Mouse (Mus musculus) lung, postnatal 4 days (tissue): ENCODE measurements around the gene Dcpp3.
"Not testable (repeated sequence)": the region's sequence is repeated elsewhere in the genome, so short reads cannot be mapped to it uniquely, and the experiment has no call there.

Experiments
- DNase-seq, 2 experiments: peaks; one replicate each; pipeline ENCODE4 v3.0.0; 2021

Gene Dcpp3

DNA sequence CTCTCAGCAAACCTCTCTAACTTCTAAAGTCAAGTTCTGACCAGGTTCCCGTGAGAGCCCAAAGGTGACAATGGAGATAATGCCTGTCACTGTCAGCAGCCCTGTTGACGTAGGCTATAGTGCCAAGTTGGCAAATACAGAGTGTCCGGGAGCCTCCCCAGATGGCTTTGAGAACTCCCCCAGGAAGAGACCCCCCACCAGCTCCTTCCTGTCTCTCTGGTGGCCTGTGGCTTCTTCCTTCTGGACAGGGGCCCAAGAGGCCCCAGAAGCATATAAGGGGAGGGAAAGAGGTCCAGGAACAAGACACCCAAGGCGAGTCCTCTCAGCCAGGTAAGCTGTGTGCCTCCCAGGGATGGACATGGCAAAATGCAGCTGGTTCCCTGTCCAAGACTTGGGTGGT, at the start of gene Dcpp3:
Gene Dcpp3 (plus strand): TSS at position 301 of the 400 bp plus-strand sequence.
- DNase-seq = peak in 1 of 2 experiments; percentile 31

DNA sequence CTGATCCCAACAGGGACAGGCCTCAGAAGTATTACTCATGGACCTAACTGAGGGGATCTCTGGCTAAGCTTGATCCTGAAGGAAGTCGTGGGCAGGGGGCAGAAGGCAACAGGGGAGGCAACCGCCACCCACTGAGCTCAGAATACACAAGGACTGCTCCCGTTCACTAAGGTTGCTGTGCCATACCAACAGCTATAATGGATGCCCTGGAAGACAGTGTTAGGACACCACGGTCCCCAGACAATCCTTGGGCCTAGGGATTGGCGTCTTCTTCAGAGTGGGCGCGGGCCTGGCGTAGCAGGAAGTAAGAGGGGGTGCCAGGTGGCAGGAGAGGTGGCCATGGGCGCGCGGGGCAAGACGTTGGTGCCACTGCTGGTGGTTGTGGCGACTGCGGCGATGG, 49.5 kb upstream of the Dcpp3 start, which contains the start of gene Prss21:
Gene Prss21 (plus strand): TSS at position 301 of the 400 bp plus-strand sequence.
- DNase-seq = no peak

DNA sequence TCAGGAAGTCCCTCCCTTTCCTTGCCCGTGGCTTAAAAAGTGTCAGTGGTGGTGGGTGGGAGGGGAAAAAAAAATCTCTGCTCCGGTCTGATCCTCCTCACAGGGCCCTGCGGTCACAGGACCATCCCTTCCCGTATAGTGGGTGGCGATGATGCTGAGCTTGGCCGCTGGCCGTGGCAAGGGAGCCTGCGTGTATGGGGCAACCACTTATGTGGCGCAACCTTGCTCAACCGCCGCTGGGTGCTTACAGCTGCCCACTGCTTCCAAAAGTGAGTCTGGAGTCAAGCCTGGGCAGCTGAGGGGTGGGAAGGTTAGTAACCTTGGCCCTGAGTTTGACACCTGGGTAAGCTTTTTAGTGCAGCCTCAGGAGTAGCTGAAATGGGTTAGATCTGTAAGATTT, 48.7 kb upstream of the Dcpp3 start:
- peak; percentile 38 to 45 for DNase-seq

DNA sequence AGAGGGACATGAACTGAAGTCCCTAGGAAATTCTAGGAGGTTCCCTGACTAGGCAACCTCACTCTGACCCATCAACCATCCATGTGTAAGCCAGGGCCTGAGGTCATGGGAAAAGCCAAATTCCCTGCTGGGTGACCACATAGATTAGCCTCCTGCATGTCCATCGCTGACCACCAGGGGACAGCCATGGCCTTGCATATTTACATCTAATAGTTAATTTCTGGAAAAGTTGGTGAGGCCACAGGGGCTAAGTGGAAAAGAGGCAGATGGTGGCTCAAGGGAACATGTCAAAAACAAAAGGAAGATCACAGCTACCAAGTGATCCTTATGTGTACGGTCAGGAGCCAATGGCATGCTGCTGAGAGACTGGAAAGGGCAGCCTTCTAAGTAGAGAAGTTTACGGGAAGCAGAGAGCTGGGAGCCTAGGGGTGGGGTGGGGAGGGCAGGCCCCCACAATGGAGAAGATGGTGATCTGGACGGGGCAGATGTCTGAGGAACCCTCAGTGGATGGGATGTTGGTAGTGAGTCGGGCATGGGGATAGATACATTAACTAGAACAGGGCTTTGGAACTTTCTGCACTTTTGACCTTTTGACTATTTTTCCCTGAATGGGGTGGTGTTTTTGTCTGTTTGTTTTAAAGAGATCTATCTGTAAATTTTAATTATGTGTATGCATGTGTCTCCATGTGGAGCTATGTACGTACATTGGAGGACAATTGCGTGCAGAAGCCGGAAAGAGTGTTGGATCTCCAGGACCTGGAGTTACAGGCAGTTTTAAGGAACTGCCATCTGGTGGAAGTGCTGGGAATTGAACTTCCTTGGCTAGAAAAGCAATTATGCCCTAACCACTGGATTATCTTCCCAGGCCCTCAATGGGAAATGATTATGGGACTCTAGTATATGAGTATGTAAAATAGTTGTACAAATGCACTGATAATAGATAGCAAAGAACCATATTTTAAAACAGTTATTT, 43.1 kb upstream of the Dcpp3 start:
- DNase-seq = peak; percentile 66 to 71

DNA sequence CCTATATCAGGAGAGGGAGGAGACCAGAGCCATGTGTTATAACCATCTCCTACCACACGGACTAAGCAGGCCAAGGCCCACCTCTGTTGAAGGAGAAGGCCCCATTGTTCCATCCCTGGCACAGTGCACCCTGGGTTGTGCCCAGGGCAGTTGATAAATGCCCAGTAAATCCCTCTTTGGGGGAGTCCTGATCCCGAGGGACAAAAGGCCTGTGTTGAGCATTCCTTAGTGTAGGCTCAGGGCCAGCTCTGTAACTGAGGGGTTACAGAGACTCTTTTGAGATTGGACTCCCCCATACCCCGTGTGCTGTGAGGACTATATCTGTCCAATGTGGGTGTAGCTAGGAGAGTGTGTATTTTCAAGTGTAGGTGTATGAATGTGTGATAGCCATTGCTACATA, 40.5 kb upstream of the Dcpp3 start:
- no peak for DNase-seq

DNA sequence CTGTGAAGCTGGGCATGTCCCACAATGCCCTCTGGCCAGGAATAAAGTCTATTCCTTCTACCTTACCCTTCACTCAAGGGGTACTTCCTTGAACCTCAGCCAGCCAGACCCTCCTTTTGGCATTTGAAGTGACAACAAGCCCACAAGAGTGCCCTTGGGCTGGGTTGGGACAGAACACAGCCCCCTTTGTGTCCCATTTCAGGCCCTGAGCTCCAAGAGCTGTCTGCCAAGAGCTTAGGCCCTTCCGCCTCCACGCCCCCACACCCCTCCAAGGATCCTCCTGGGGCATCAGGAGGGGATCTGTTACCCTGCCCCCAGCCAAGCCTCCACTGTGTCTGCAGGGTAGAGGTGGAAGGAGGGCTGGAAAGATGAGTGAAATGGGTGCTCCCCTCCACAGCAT, 40.1 kb upstream of the Dcpp3 start:
- DNase-seq = no peak

DNA sequence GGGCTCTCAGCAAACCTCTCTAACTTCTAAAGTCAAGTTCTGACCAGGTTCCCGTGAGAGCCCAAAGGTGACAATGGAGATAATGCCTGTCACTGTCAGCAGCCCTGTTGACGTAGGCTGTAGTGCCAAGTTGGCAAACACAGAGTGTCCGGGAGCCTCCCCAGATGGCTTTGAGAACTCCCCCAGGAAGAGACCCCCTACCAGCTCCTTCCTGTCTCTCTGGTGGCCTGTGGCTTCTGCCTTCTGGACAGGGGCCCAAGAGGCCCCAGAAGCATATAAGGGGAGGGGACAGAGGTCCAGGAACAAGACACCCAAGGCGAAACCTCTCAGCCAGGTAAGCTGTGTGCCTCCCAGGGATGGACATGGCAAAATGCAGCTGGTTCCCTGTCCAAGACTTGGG, 36.7 kb upstream of the Dcpp3 start, which contains the start of the genes Dcpp1 and Dcpp2:
Gene Dcpp1 (plus strand): TSS at position 301 of the 400 bp plus-strand sequence.
Gene Dcpp2 (plus strand): TSS at position 305 of the 400 bp plus-strand sequence.
- DNase-seq = not testable (repeated sequence)

DNA sequence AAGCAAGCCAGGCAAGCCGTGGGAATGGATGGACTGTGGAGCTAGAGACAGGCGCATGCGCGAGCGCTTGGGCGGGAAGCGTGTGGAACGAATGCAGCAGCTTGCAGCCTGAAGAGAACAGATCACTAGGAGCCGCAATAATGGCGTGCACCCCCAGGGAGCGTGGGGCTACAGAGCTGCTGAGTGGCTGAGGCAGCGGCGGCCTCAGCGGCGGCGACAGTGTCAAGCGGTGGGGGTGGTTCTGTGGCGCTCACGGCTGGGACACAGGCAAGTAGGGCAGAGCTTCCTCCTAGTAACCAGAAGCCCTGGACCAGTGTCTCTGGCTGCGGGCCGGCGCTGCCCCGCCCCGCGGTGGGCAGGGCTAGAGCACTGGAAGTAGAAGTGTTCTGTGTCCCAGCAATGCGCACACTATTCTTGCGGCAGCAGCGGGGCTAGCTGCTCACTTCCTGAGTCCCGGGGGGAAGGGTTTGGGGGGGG, 7.3 kb downstream of the Dcpp3 start:
- DNase-seq = peak; percentile 92 to 96

DNA sequence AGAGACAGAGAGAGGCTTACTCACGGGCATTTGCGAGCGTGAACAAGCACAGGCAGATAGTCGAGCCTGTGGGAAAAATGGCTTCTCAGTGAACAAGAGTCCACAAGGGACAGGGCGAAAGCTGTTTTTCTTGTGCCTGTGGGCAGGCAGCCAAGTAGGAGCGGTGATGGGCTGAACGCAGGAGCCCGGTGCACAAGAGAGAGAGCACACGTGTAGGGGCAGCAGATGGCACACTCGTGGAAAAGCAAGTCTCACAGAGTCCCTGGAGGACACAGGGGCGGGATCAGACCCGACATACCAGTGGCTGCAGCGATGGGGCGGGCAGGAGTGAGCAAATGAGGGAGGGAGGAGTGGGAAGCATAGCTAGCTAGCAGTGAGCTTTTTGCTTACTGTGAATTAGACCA, 7.8 kb downstream of the Dcpp3 start:
- peak; percentile 63 to 78 for DNase-seq

DNA sequence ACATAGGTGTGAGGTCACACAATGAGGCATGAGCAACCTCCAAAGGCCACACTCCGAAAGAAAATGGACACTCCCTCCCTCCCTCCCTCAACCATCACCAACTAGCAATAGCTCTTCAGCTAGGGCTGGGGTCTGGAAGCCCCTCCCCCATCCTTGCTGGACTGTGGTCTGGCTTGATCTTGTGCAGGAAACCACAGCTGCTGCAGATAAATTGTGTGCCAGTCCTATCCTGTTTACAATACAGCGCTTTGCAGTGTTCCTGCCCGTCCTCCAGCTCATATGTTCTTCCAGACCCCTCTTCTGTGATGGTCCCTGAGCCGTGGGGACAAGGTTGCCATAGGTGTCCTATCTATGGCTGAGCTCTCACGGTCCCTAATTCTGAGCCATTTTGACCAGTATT, 13.9 kb downstream of the Dcpp3 start:
- peak; percentile 9 to 52 for DNase-seq

DNA sequence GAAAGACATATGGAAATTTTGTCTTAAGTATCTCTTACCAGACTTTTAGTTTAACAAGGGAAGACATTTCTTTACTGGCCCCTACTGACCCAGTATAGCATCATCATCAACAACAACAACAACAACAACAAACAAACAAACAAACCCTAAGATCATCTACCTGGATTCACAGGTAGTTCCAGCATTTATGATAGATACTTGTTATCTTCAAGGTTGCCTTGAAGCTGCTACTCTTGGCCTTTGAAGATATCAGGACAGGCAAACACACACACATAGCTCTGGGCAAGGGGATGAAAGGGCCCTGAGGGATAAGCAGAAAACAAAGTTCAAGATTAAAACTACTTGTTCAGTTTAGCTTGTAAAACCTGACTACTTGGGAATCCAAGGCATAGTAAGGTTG, 24.1 kb downstream of the Dcpp3 start, which contains the start of gene Sbp:
Gene Sbp (plus strand): TSS at position 301 of the 400 bp plus-strand sequence.
- DNase-seq = no peak

DNA sequence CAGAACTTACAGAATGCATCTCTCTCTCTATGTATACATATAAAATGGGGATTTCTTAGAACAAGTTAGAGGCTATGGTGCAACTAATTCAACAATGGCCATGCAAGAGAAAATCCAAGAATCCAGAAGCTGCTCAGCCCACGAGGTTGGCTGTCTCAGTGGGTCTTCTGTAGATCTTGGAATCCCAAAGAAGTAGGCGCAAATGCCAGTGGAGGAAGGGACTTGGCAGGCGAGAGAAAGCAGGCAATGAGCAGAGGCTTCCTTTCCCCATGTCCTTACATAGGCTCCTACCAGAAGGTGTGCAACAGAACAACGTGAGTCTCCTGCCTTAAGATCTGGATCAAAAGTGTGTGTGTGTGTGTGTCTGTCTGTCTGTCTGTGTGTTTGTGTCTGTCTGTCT, 30.2 kb downstream of the Dcpp3 start:
- not testable (repeated sequence) for DNase-seq

DNA sequence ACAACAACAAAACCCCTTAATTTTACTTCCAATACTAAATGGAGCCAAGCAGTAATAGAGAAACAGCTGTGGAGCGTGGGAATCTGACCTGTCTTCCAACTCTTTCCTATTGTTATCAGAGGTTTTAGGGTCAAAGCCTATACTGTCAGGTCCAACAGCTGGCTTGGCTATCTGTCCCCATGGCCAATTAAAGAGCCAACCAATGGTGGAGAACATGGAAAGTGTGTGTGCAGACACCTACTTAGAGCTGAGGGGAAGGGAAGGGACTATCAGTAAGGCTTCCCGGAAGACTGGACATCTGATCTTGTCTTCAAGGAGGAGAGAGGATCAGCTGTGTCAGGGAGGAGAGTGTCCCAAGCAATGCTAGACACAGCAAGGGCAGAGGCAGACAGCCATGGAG, 31.8 kb downstream of the Dcpp3 start:
- DNase-seq = no peak

DNA sequence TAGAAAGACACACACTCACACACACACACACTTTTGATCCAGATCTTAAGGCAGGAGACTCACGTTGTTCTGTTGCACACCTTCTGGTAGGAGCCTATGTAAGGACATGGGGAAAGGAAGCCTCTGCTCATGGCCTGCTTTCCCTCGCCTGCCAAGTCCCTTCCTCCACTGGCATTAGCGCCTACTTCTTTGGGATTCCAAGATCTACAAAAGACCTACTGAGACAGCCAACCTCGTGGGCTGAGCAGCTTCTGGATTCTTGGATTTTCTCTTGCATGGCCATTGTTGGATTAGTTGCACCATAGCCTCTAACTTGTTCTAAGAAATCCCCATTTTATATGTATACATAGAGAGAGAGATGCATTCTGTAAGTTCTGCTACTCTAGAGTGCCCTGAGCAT, 33.6 kb downstream of the Dcpp3 start:
- not testable (repeated sequence) for DNase-seq

DNA sequence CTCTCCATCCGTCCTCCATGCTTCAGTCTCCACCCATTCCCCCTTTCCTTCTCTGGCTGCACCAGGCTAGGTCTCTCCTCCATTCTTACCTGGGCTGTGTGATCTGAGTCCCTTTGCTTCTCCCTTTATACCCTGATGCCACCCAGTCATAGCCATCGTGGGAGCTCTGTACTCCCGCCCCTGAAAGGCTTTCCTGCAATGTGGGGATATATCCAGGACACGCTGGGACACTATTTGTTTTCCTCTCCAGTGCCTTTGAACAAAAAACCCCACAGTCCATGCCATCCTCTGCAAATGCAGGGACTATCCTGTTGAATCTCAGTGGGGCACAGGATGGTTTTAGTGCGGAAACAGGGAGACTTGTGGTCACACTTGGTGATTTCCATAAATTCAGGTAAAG, 37.9 kb downstream of the Dcpp3 start, which contains the start of gene Sbpl:
Gene Sbpl (minus strand): TSS at position 101 of the 400 bp plus-strand sequence.
- no peak for DNase-seq

DNA sequence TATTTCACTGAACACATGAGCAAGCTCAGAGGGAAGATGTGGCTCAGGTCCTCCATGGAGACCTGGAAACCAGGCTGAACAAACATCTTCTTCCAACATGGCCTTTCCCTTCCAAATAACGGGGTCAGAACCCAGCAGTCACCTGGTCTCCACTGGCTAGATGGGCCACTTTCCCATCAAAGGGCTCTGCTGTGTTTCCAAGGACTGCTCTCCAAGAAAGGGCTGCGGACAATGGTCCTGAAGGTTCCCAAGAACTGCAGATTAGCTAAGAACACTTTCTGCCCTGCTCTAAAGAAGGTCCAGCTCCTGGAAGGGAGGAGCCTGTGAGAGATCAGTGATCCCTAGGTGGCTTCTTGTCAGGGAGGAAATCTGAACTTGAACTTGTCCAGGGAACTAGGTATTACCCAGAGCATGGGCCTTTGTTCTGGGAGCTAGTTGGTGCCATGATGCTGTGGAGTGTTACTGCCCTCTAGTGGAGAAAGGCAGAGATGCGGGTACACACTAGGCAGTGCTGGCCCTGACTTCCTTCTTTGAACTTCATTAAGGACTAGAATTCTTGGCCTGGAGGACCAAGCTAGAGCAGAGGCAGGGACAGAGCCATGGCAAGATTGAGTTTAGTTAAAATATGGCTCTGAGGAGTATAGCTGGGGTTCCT, 43.0 kb downstream of the Dcpp3 start:
- DNase-seq = peak; percentile 77 to 87

DNA sequence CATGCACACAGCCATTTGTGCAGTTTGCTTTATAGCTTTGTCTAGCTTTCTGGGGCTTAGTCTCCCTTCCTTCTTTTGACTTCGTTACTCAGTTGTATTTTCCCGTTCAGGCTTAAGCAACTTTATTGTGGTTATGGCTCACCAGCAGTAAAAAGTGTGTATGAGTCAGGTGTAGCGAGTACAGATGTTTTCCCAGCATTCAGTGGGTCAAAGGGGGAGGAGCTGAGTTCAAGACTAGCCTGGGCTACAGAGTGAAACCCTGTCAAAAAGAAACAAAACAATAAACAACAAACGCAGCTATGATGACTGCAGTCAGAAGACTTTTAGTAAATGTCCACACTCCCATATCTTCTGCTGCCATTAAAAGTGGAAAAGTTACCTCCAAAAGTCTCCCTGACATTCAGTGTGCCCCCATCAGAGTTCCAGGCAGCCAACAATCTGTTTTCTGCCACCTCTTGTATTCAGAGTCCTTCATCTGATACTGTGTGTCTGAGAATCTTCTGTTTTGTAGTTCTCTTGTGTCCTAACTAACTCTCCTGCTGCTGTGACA, 44.4 kb downstream of the Dcpp3 start:
- DNase-seq = no peak

DNA sequence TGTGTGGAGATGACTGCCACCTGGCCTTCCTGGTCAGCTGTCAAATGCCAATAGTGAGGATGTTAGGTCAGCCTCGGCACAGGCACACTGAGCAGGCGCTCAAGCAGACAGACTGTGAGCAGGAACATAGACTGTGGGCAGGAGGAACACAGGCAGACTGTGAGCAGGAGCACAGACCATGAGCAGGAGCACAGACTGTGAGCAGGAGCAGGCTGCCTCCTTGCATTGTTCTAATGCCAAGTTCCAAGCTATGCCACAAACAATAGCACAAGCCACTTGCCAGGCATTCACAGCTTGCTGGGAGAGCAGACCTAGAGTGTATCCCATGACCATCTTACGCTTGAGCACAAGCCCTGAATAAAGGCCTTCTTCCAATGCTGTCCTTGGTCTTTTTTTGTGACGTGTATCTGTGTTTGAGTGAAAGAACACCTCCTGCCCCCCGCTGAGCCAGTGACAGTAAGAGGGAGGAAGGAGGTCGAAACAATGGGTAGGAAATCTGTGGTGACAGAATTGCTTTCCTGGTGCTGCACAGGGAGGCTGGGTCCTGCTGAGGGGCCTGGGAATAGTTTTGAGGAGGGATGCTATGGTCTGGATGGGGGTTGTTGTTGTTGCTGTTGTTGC, 48.7 kb downstream of the Dcpp3 start:
- DNase-seq = no peak

DNA sequence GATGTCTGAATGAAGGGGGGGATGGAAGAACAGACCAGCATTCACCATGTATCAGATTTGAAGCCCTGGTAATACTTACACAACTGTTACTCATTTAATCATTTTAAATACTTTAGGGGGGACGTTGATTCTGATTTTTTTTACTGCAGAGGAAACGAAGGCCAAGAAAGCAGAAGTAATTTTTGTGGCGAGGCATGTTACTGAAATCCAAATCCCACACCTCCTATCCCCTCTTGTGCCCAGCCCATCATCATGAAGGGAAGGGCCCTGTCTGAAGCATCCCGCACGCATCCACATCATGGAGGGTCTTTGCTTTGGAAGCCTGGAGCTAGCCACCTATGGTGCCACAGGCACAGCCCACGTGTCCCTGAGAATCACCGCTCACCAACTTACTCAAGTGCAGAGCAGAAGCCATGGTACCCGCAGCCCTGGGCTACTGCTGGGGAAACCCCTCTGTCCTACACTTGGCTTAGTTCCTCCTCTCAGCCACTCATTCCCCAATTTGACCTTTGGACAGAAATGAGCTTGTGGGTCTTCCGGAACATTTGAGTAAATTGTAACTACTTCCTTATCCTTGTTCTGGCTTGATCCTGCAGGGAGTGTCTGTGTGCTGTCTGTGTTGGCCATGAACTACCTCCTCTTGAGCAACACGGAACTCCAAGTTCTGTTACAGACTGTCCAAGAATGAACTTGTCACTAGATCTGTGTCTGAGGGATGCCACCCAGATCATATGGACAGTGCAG, 49.6 kb downstream of the Dcpp3 start:
- peak; percentile 37 to 40 for DNase-seq

DNA sequence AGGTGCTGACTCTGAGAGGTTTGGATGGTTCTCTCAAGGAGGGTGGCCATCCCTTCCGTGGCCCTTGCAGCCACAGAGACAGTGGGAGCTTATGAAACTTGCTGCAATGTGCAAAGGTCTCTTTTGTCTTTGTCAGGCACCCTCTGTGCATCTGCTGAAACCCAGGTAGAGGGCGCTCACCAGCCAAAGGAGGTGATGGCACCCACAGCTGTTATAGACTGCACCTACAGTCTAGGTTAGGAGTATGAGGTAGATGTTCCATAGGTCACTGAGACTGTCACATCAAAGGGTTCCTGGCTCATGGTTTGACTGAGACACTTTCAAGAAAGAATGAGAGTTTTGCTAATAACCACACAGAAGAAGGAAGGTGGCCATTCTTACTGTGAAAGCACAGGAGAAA, 51.5 kb downstream of the Dcpp3 start:
- peak; percentile 33 to 36 for DNase-seq
